Mouse (Mus musculus) liver, adult 2 months (tissue): ENCODE data around the gene Adgrv1.

Source experiments
- CTCF ChIP-seq: fragments of 200-500 bp; IDR thresholded peaks from 2 replicates; pipeline ENCODE4 v1.5.1; 2011; ENCODE audit warnings: low read depth, low read length, control low read depth
- POLR2A ChIP-seq: fragments of 200-500 bp; IDR thresholded peaks from 2 replicates; pipeline ENCODE4 v1.6.1; 2011; ENCODE audit warnings: low read length, control low read depth; ENCODE audit not compliant: insufficient read depth; ENCODE audit errors: extremely low read depth

DNA sequence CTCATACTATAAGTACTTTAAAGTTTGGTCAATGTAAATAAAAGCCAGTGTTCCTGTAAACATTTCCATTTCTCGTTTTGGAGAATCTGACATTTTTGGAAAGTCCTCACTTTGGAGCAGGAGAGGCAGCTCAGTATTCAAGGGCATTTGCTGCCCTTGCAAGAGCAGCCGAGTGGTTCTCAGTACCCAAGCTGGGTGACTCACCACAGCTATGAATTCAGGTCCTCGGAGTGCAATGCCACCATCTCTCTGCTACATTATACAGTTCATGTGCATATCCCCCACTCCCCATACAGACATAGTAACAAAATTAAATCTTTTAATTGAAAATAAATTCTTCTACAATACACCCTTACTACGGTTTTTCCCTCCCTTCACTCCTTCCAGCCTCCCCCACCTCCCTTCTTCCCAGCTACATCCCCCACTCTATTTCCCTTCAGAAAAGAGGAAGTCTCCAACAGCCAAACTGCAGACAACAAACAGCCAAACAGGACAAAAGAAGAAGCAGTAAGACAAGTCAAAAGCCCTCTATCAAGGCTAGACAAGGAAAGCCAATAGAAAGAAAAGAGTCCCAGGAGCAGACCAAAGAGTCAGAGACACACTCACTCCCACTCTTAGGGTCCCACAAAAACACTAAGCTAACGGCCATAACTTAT is 262.0 kb downstream of the Adgrv1 start:
- TF ChIP-seq POLR2A = no peak
- no peak for TF ChIP-seq CTCF
